Comparison of ENCODE assay signal across 9 mouse cellular contexts in the genomic region with DNA sequence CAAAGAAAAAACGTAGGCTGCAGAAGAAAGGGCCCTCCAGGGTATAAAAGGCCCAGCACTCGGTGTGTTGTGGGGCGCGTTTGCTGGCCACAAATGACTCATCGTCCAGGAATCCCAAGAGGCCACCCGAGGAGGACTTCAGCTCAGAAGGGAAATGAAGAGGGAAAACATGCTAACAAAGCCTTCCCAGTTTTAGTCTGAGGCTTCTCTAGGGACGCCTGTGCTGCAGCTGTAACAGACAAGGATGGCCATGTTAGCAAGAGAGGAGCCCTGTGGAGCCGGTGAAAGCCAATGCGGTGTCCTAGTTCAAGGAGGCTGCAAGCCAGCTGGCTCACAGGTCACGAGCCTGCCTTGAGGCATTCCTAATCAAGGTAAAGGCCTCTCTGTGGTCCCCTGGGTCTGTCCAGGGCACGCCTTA. TPM values are rescaled to one million over a fixed set of nuclear protein-coding genes. Genes with fewer than 3 reads are reported as not detected.
A peak's percentile ranks its signal among the peaks of the same experiment; 100 is the strongest.
DNase-seq lines count a peak whose midpoint lies in the region; ATAC-seq and TF ChIP-seq lines count a peak whose summit lies in the region.
"Had no signal": no experiment of that assay in that cellular context is flagged by ENCODE, and none has a peak within 500 bp of the region (broad histone marks: within the 10 kb centered on the region; RNA-seq: fewer than 3 reads in every experiment).

No protein-coding gene starts in this region.

- H3K9me3 ChIP-seq in intestine, embryonic 15.5 days, result no peaks in the 10 kb centered on the region
- no peaks in the 10 kb centered on the region for H3K9me3 ChIP-seq in lung, embryonic 15.5 days
- H3K9me3 ChIP-seq: G1E had no signal

- peak in 1 of 2 experiments; percentile 36 for DNase-seq in left cerebral cortex, adult 2 months (ENCODE audit: extremely low spot score in 1 of 2, low spot score in 2 of 2)
- no peak for DNase-seq in left cerebral cortex, adult 11 months (ENCODE audit: low spot score)
- DNase-seq in embryo, embryonic 10 days (ENCODE audit: low spot score), result peak; percentile 73
- DNase-seq in gastrocnemius, postnatal 36 days, result peak; percentile 50 to 57
- DNase-seq in retina, embryonic 14.5 days (ENCODE audit: low spot score), result peak; percentile 74

- 13% methylated on average over 11 of the region's 11 CpGs for WGBS in intestine, embryonic 15.5 days
- WGBS in lung, embryonic 15.5 days, result 10% methylated on average over 11 of the region's 11 CpGs

- H3K9ac ChIP-seq in intestine, embryonic 15.5 days, result no peak overlapping the region
- H3K9ac ChIP-seq in lung, embryonic 15.5 days, result no peak overlapping the region

- H3K4me2 ChIP-seq in intestine, embryonic 15.5 days (replicated peaks), result peak overlapping the region; percentile 47
- H3K4me2 ChIP-seq in lung, embryonic 15.5 days, result peak overlapping the region; percentile 26; the same call in 1 of the 2 replicates

- H3K4me1 ChIP-seq in intestine, embryonic 15.5 days (replicated peaks), result peaks cover 14% of the 10 kb centered on the region
- H3K4me1 ChIP-seq in lung, embryonic 15.5 days, result peaks cover 23% of the 10 kb centered on the region

- intact Hi-C loops in left cerebral cortex, adult 2 months (cut with DNase I), result no loop called here
- intact Hi-C loops in gastrocnemius, postnatal 36 days (cut with DNase I), result no loop called here

- H3K4me3 ChIP-seq in left cerebral cortex, adult 2 months, result no peak overlapping the region
- no peak overlapping the region for H3K4me3 ChIP-seq in intestine, embryonic 15.5 days (replicated peaks)
- no peak overlapping the region for H3K4me3 ChIP-seq in lung, embryonic 15.5 days

- no peaks in the 10 kb centered on the region for H3K27me3 ChIP-seq in intestine, embryonic 15.5 days (replicated peaks)
- no peaks in the 10 kb centered on the region for H3K27me3 ChIP-seq in lung, embryonic 15.5 days

- H3K27ac ChIP-seq in left cerebral cortex, adult 2 months, result peak overlapping the region; percentile 63
- peak overlapping the region; percentile 89 for H3K27ac ChIP-seq in intestine, embryonic 15.5 days
- H3K27ac ChIP-seq in lung, embryonic 15.5 days, result peak overlapping the region; percentile 89

- TF ChIP-seq CTCF in left cerebral cortex, adult 2 months (IDR thresholded peaks at IDR 0.05), result no peak

- H3K36me3 ChIP-seq in intestine, embryonic 15.5 days, result no peaks in the 10 kb centered on the region
- no peaks in the 10 kb centered on the region for H3K36me3 ChIP-seq in lung, embryonic 15.5 days
- H3K36me3 ChIP-seq: G1E had no signal

- ATAC-seq in intestine, embryonic 15.5 days, result peak; percentile 89
- ATAC-seq in lung, embryonic 15.5 days (ENCODE audit: borderline replicate concordance, extremely low read depth, low FRiP score, low TSS enrichment), result peak; percentile 81
- ATAC-seq in granulocyte monocyte progenitor cell, adult 5-6 weeks (replicated peaks; ENCODE audit: poor library complexity, severe bottlenecking), result no peak

RNA-seq across cellular contexts. Expression of a gene that starts 6.0 kb away (rescaled TPM):
- not detected for total RNA-seq in left cerebral cortex, adult 2 months (2021)
- total RNA-seq in gastrocnemius, postnatal 36 days (2021), result under 1 TPM in 1 of 2 experiments, not detected in 1; 0.30 TPM
- polyA plus RNA-seq in intestine, embryonic 15.5 days (2015; fragmentation: Nextera tagmentation; extraction: Ambion mirVana), result 1.8 and 2.2 TPM in 2 replicates
- 2.6 and 2.9 TPM in 2 replicates for polyA plus RNA-seq in lung, embryonic 15.5 days (2015; fragmentation: Nextera tagmentation; extraction: Ambion mirVana)
- 1.7 TPM in 1 of 2 replicates, not detected in the other for total RNA-seq in granulocyte monocyte progenitor cell, adult 5-6 weeks (2014; fragmentation: Nextera tagmentation)
- 2.4 TPM in 1 of 2 replicates, not detected in the other for total RNA-seq in granulocyte monocyte progenitor cell, adult 5-6 weeks (2017)
- polyA plus RNA-seq: G1E had no signal

RNA-seq across cellular contexts. Expression of a gene that starts 6.1 kb away (rescaled TPM):
- 10 to 100 TPM; 69.0 to 71.9 TPM for total RNA-seq in left cerebral cortex, adult 2 months (2021)
- 10 to 100 TPM; 36.6 to 46.2 TPM for total RNA-seq in gastrocnemius, postnatal 36 days (2021)
- 247 and 277 TPM in 2 replicates for polyA plus RNA-seq in intestine, embryonic 15.5 days (2015; fragmentation: Nextera tagmentation; extraction: Ambion mirVana)
- 442 and 480 TPM in 2 replicates for polyA plus RNA-seq in lung, embryonic 15.5 days (2015; fragmentation: Nextera tagmentation; extraction: Ambion mirVana)
- 125 TPM in 2 replicates for total RNA-seq in granulocyte monocyte progenitor cell, adult 5-6 weeks (2014; fragmentation: Nextera tagmentation)
- total RNA-seq in granulocyte monocyte progenitor cell, adult 5-6 weeks (2017), result 79.4 and 102 TPM in 2 replicates

RNA-seq across cellular contexts. Expression of a gene that starts 39.8 kb away (rescaled TPM):
- total RNA-seq in left cerebral cortex, adult 2 months (2021), result 10 to 100 TPM; 35.7 to 44.6 TPM
- total RNA-seq in gastrocnemius, postnatal 36 days (2021), result not detected
- polyA plus RNA-seq in intestine, embryonic 15.5 days (2015; fragmentation: Nextera tagmentation; extraction: Ambion mirVana), result 0.33 and 0.44 TPM in 2 replicates
- polyA plus RNA-seq in lung, embryonic 15.5 days (2015; fragmentation: Nextera tagmentation; extraction: Ambion mirVana), result 0.10 and 0.17 TPM in 2 replicates
- not detected in 2 replicates for total RNA-seq in granulocyte monocyte progenitor cell, adult 5-6 weeks (2014; fragmentation: Nextera tagmentation)
- total RNA-seq in granulocyte monocyte progenitor cell, adult 5-6 weeks (2017), result not detected in 2 replicates
- polyA plus RNA-seq: G1E had no signal

Comparison
In these comparisons a context has a peak if more than half of its experiments do, and no peak if none do; other contexts are left out.
1. RNA of a gene that starts 39.8 kb away (total RNA-seq): 35.7 to 44.6 TPM in left cerebral cortex, adult 2 months; not detected in gastrocnemius, postnatal 36 days and not detected in granulocyte monocyte progenitor cell, adult 5-6 weeks; every median in the first group is over 10 times any median in the second.
2. Peak in every context shown above with its lines, with median percentiles within 50 percentile points of each other: H3K27ac ChIP-seq.